Mouse (Mus musculus) heart, postnatal 10 days (tissue): ENCODE data around the gene Brca2. TPM values are rescaled to one million over a fixed set of nuclear protein-coding genes. Genes with fewer than 3 reads are reported as not detected.
A peak's percentile ranks its signal among the peaks of the same experiment; 100 is the strongest.

Experiments
- DNase-seq, 2 experiments: peaks; one replicate each; pipeline ENCODE4 v3.0.0; 2021
- intact Hi-C: fragments of 180-260 bp; cut with DNase I; formaldehyde crosslinking; loops from one replicate; pipeline ENCODE4 v1.15.1; 2025
- total RNA-seq, 2 experiments: library from RNA; stranded (reverse); gene quantifications; 2 replicates each; pipeline ENCODE4 v1.2.3; 2021

The Brca2 gene
- total RNA-seq, 2 experiments from 2014 or later, result 9.4 to 12.0 TPM

- intact Hi-C loops, result no loop called here
Observed at GRCm38 (mm10) chr5:150561376-150561775, 38.9 kb downstream of the Brca2 start.

DNA sequence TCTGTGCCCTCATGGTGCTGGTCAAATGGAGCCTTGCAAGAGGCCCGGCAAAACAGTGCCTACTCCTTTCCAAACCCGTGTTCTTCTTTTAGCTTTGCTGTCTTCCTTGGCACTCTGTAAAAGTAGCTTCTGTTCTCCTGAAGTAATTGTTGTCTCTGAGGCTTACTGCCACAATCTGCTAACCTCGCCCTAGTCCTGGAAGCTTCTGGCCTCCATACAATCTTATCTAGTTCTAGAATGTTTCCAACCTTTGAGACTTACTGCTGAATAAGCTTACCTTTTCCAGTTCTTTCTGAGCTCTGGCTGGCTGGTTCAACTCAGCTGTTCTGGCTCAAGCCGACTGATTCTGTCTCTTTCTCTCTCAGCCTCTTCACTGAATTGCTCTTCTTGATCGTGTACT is 39.4 kb downstream of the Brca2 start:
- intact Hi-C loops, result no loop called here
- DNase-seq, result no peak

More at GRCm38 (mm10) chr5:150561376-150561775, 38.9 kb downstream of the Brca2 start:
- no peak for DNase-seq

- intact Hi-C loops, result no loop called here
Observed at GRCm38 (mm10) chr5:150564426-150564825, 42.0 kb downstream of the Brca2 start.

GRCm38 (mm10) chr5:150566226-150566625 is 43.8 kb downstream of the Brca2 start:
- DNase-seq, result no peak
- intact Hi-C loops, result no loop called here

More at GRCm38 (mm10) chr5:150564426-150564825, 42.0 kb downstream of the Brca2 start:
- no peak for DNase-seq

GRCm38 (mm10) chr5:150566971-150567370 is 44.5 kb downstream of the Brca2 start:
- intact Hi-C loops, result no loop called here
- no peak for DNase-seq

GRCm38 (mm10) chr5:150570496-150571219 is 48.2 kb downstream of the Brca2 start:
- intact Hi-C loops, result no loop called here
- DNase-seq, result no peak

- intact Hi-C loops, result no loop called here
- no peak for DNase-seq
Observed at GRCm38 (mm10) chr5:150574403-150574802, 52.0 kb downstream of the Brca2 start.

GRCm38 (mm10) chr5:150574885-150575284 is 52.5 kb downstream of the Brca2 start:
- no peak for DNase-seq
- intact Hi-C loops, result no loop called here

DNA sequence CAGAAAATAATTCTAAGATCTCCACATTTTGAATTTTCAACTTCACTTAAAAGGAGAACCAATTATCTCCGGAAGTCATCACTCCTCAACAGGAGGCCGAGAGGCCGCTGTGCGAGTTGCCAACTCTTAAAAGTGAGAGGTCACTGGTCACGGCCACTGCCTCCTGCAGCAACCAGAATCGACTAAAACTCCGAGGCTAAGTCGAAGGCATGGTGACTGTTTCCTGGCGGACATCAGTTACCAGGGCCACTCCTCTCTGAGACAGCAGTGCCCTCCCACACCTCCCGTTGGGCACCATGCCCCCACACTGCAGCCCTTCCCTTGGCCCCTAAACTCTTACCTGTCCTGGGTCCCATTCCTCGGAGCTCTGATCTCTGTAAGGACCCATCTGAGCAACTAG is 54.4 kb downstream of the Brca2 start:
- no peak for DNase-seq
- intact Hi-C loops, result no loop called here

GRCm38 (mm10) chr5:150578613-150579171 is 56.3 kb downstream of the Brca2 start:
- no peak for DNase-seq
- intact Hi-C loops, result no loop called here

DNA sequence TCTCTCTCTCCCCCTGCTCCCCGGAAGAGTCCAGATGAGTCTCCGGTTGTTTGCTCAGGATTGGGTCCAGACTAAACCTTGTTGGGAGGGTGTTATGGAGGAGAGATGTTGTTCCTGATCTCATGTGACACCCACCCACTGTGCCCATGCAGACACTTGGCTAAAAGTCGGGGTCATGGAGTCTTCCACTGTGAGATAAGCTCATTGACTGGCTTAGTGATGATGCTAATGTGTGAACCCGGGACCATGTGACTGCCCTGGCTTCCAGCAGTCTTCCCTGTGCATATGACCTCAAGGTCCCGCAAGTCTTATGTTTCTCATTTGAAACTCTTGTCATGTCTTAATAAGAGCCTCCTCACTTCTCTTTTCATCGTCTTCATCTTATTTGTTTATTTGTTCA is 58.8 kb downstream of the Brca2 start:
- DNase-seq, result no peak
- intact Hi-C loops, result no loop called here

GRCm38 (mm10) chr5:150583181-150583580 is 60.8 kb downstream of the Brca2 start:
- intact Hi-C loops, result no loop called here
- no peak for DNase-seq

- intact Hi-C loops, result no loop called here
- peak; percentile 50 to 58 for DNase-seq
Observed at GRCm38 (mm10) chr5:150583622-150584336, 61.3 kb downstream of the Brca2 start.

GRCm38 (mm10) chr5:150584337-150584729 is 61.9 kb downstream of the Brca2 start:
- DNase-seq, result no peak
- intact Hi-C loops, result no loop called here

GRCm38 (mm10) chr5:150589945-150590344 is 67.5 kb downstream of the Brca2 start:
- intact Hi-C loops, result loop anchor here (5.0 kb wide), 1 partner anchor 72 kb away; no protein-coding TSS in a partner anchor
- DNase-seq, result no peak

DNA sequence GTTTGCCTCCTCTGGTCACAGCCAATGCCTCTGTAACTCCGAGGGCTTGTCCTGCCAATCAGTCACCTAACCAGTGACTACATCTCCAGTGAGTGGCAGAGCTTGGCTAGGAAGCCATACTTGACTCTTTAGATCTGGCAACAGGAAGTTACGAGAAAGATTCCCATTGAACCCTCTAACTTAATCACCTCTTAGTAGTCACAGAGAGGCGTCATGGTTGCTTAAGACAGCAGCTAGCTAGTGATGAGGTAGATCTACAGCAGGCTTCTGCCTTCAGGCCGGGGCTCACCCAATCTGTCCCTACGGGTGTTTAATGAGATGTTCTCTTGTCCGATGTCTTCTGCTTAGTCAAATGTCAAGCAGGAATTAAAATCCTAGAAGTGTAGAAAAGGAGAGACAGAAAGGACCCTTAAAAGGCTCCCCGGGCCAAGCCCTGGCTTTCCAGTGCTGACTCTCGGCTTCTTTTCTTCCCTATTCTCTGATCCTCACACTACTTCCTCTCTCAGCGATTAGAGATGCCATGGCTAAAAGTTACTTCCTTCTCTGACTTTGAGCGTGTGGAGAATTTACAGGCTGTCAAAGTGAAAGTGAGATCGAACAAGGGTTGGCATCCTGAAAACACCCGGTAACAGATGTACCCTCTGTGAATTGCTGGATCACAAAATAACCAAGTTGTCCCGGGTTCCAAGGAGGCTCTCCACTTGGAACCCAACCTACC is 69.9 kb downstream of the Brca2 start:
- intact Hi-C loops, result loop anchor here (5.0 kb wide), 1 partner anchor 70 kb away; no protein-coding TSS in a partner anchor
- DNase-seq, result no peak

- DNase-seq, result peak; percentile 22 to 24
- intact Hi-C loops, result loop anchor here (5.0 kb wide), 1 partner anchor 69 kb away; no protein-coding TSS in a partner anchor
Observed at GRCm38 (mm10) chr5:150592904-150593755, 70.7 kb downstream of the Brca2 start.

GRCm38 (mm10) chr5:150593756-150594648 is 71.6 kb downstream of the Brca2 start:
- intact Hi-C loops, result loop anchor here (5.0 kb wide), 1 partner anchor 68 kb away; no protein-coding TSS in a partner anchor
- DNase-seq, result peak; percentile 50 to 61
